Mouse (Mus musculus) gastrocnemius, postnatal 36 days (tissue): ENCODE measurements around the gene Zfp853. TPM values are rescaled to one million over a fixed set of nuclear protein-coding genes. Genes with fewer than 3 reads are reported as not detected.

Experiments used
- DNase-seq, 2 experiments: peaks; one replicate each; pipeline ENCODE4 v3.0.0; 2022
- intact Hi-C: fragments of 180-260 bp; cut with DNase I; formaldehyde crosslinking; loops from one replicate; pipeline ENCODE4 v1.15.1; 2025
- total RNA-seq, 2 experiments: library from RNA; stranded (reverse); gene quantifications; 2 replicates each; pipeline ENCODE4 v1.2.3; 2021

Zfp853 gene
- total RNA-seq, 2 experiments from 2014 or later = 0.08 to 0.12 TPM

GRCm38 (mm10) chr5:143295330-143295729 is 1.9 kb upstream of the Zfp853 start:
- intact Hi-C loops = no loop called here
- no peak for DNase-seq

- no peak for DNase-seq
- intact Hi-C loops = loop anchor here (5.0 kb wide), 1 partner anchor 1353 kb away; no protein-coding TSS in a partner anchor
These were observed 1.4 kb upstream of the Zfp853 start for GRCm38 (mm10) chr5:143294862-143295261.

GRCm38 (mm10) chr5:143292879-143293278 is 544 bp downstream of the Zfp853 start:
- intact Hi-C loops = loop anchor here (5.0 kb wide), 1 partner anchor 1351 kb away; no protein-coding TSS in a partner anchor
- DNase-seq = no peak

- no peak for DNase-seq
- intact Hi-C loops = no loop called here
These were observed 4.1 kb downstream of the Zfp853 start for GRCm38 (mm10) chr5:143289299-143289698.

GRCm38 (mm10) chr5:143288378-143288911 is 5.0 kb downstream of the Zfp853 start:
- no peak for DNase-seq
- intact Hi-C loops = no loop called here

- DNase-seq = no peak
- intact Hi-C loops = no loop called here
These were observed 5.6 kb downstream of the Zfp853 start for GRCm38 (mm10) chr5:143287774-143288328.

- DNase-seq = no peak
- intact Hi-C loops = no loop called here
These were observed 8.7 kb downstream of the Zfp853 start for GRCm38 (mm10) chr5:143284762-143285161.

GRCm38 (mm10) chr5:143279247-143279646 is 14.2 kb downstream of the Zfp853 start:
- intact Hi-C loops = no loop called here

GRCm38 (mm10) chr5:143275761-143276160 is 17.7 kb downstream of the Zfp853 start:
- intact Hi-C loops = no loop called here
- DNase-seq = no peak

More at GRCm38 (mm10) chr5:143279247-143279646, 14.2 kb downstream of the Zfp853 start:
- DNase-seq = no peak

- intact Hi-C loops = no loop called here
- DNase-seq = no peak
These were observed 20.7 kb downstream of the Zfp853 start for GRCm38 (mm10) chr5:143272540-143273330.

- DNase-seq = no peak
- intact Hi-C loops = no loop called here
These were observed 21.3 kb downstream of the Zfp853 start for GRCm38 (mm10) chr5:143272108-143272507.

- intact Hi-C loops = no loop called here
- no peak for DNase-seq
These were observed 21.8 kb downstream of the Zfp853 start for GRCm38 (mm10) chr5:143271642-143272041.

GRCm38 (mm10) chr5:143270151-143270519 is 23.3 kb downstream of the Zfp853 start:
- intact Hi-C loops = no loop called here
- DNase-seq = no peak

GRCm38 (mm10) chr5:143269363-143270150 is 23.9 kb downstream of the Zfp853 start, which contains the start of gene Zfp316:
Gene Zfp316 (minus strand): TSS chr5:143270022.
- intact Hi-C loops = no loop called here
- peak; percentile 59 to 66 for DNase-seq

- intact Hi-C loops = no loop called here
- DNase-seq = no peak
These were observed 24.4 kb downstream of the Zfp853 start for GRCm38 (mm10) chr5:143268985-143269362.

GRCm38 (mm10) chr5:143266794-143267193 is 26.6 kb downstream of the Zfp853 start:
- intact Hi-C loops = no loop called here
- DNase-seq = no peak

- DNase-seq = no peak
- intact Hi-C loops = no loop called here
These were observed 28.0 kb downstream of the Zfp853 start for GRCm38 (mm10) chr5:143265409-143265808.

- DNase-seq = no peak
- intact Hi-C loops = no loop called here
These were observed 28.7 kb downstream of the Zfp853 start for GRCm38 (mm10) chr5:143264689-143265088.

- intact Hi-C loops = no loop called here
- DNase-seq = no peak
These were observed 31.8 kb downstream of the Zfp853 start for GRCm38 (mm10) chr5:143261636-143262035.

- DNase-seq = no peak
- intact Hi-C loops = no loop called here
These were observed 37.6 kb downstream of the Zfp853 start for GRCm38 (mm10) chr5:143255802-143256201.

GRCm38 (mm10) chr5:143255131-143255519 is 38.3 kb downstream of the Zfp853 start:
- no peak for DNase-seq
- intact Hi-C loops = no loop called here
